Mouse (Mus musculus) midbrain, postnatal 0 days (tissue): ENCODE measurements at regions not wholly inside any gene's neighbourhood (a gene's known extent, or its start where the extent isn't known, plus 50 kb on each side); places are given as distances from the start of the nearest gene placed in this dataset.

Source experiments
- ATAC-seq: fragments of 200-750 bp; cut with Nextera tagmentation; 2 replicates; pipeline ENCODE4 v1.8.0; 2017; ENCODE audit warnings: moderate number of reproducible peaks, mild to moderate bottlenecking, moderate TSS enrichment, moderate library complexity; ENCODE audit not compliant: low FRiP score
- DNase-seq: peaks from one replicate; pipeline ENCODE4 v3.0.0-alpha.2; 2015; ENCODE audit warnings: low spot score
- H3K27ac ChIP-seq: fragments of 300-500 bp; sonication (generic); 2 replicates; pipeline ENCODE4 v1.5.1; 2014; ENCODE audit warnings: low read depth, mild to moderate bottlenecking, low read length, mixed read lengths
- H3K27me3 ChIP-seq: fragments of 300-500 bp; sonication (generic); 2 replicates; pipeline ENCODE4 v1.6.1; 2014; ENCODE audit warnings: low read length, control low read depth, mixed read lengths; ENCODE audit not compliant: insufficient read depth
- H3K36me3 ChIP-seq: fragments of 300-500 bp; sonication (generic); 2 replicates; pipeline ENCODE4 v1.6.1; 2014; ENCODE audit warnings: low read length, control low read depth, mixed read lengths; ENCODE audit not compliant: insufficient read depth
- H3K4me1 ChIP-seq: fragments of 300-500 bp; sonication (generic); 2 replicates; pipeline ENCODE4 v1.6.1; 2014; ENCODE audit warnings: mild to moderate bottlenecking, control low read depth, antibody characterized with exemption, low read length, mixed read lengths; ENCODE audit not compliant: insufficient read depth
- H3K4me2 ChIP-seq: fragments of 300-500 bp; sonication (generic); 2 replicates; pipeline ENCODE4 v1.6.1; 2014; ENCODE audit warnings: low read depth, mild to moderate bottlenecking, low read length, mixed read lengths; ENCODE audit not compliant: poor library complexity, severe bottlenecking
- H3K4me3 ChIP-seq: fragments of 300-500 bp; sonication (generic); 2 replicates; pipeline ENCODE4 v1.5.1; 2014; ENCODE audit warnings: low read depth, mild to moderate bottlenecking, low read length, moderate library complexity
- H3K9ac ChIP-seq: fragments of 300-500 bp; sonication (generic); replicated peaks from 2 replicates; pipeline ENCODE4 v1.6.1; 2014; ENCODE audit warnings: mild to moderate bottlenecking, low read length, moderate library complexity, mixed read lengths; ENCODE audit not compliant: poor library complexity, severe bottlenecking
- H3K9me3 ChIP-seq: fragments of 300-500 bp; sonication (generic); 2 replicates; pipeline ENCODE4 v1.6.1; 2016; ENCODE audit warnings: low read length, control low read depth
- CTCF ChIP-seq: IDR thresholded peaks from 2 replicates; pipeline ENCODE4 v1.5.1; 2016; ENCODE audit warnings: antibody characterized with exemption, mild to moderate bottlenecking
- WGBS: fragments of 180-500 bp; shearing (Covaris S2); extraction: QIAGEN DNeasy Blood & Tissue Kit; methylation state at CpG from one replicate; pipeline ENCODE4 v1.1.7; 2014; 5-methylcytosine and 5-hydroxymethylcytosine counted together

DNA sequence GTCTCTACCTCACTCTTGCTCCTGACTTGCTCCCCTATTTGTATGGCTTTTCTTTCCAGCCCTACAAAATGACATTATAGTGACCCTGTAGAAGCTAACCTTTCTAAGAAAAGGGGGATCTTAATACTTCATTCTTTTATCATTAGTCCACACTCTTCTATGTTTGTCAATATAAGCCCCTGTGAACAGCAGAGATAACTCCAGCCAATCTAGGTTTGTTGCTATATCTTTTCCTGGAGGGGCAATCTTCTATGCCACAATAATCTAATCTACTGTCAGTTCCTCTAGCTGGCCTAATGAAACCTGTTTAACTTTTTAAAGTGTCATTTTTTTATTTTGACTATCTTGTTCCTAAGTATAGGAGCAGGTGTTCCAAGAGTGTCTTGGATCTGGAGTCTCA is 622.2 kb downstream of the Gbe1 start:
- no peak for DNase-seq
- Histone ChIP-seq H3K27ac (no peak overlapping the region), H3K27me3 (no peaks in the 10 kb centered on the region), H3K4me1 (no peaks in the 10 kb centered on the region), H3K4me2 (no peak overlapping the region), H3K9ac (no peak overlapping the region), H3K9me3 (no peaks in the 10 kb centered on the region), H3K36me3 (no peaks in the 10 kb centered on the region), H3K4me3 (no peak overlapping the region)
- no peak for ATAC-seq
- TF ChIP-seq CTCF, result no peak

DNA sequence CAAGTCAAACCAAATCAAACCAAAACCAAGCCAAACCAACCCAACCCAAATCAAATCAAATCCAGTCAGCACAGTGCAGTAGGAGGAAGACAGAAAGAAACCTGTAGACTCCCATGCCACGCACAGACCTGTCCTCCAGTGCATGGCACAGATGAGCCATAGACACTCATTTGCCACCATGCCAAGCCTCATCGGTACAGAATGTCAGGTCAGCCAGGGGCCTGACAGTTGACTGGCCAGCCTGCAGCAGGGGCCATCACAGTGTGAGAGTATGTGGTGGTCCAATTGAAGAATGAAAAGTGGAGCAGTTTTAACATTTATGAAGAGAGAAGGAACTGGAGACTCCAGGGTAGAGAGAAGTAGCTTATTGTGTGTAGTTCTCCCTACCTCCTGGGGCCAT is 639.2 kb downstream of the Gbe1 start:
- no peak overlapping the region for H3K9ac ChIP-seq
- DNase-seq (no peak), ATAC-seq (no peak)
- no peaks in the 10 kb centered on the region for H3K4me1 ChIP-seq
- H3K27ac ChIP-seq, result no peak overlapping the region
- TF ChIP-seq CTCF, result no peak
- H3K4me2 ChIP-seq, result no peak overlapping the region
- no peak overlapping the region for H3K4me3 ChIP-seq
- no peaks in the 10 kb centered on the region for H3K27me3 ChIP-seq
- H3K36me3 ChIP-seq, result no peaks in the 10 kb centered on the region
- no peaks in the 10 kb centered on the region for H3K9me3 ChIP-seq
- 92% methylated on average over 2 of the region's 2 CpGs for WGBS
